Mouse (Mus musculus): ENCODE data around the gene Hnrnpab.

DNA sequence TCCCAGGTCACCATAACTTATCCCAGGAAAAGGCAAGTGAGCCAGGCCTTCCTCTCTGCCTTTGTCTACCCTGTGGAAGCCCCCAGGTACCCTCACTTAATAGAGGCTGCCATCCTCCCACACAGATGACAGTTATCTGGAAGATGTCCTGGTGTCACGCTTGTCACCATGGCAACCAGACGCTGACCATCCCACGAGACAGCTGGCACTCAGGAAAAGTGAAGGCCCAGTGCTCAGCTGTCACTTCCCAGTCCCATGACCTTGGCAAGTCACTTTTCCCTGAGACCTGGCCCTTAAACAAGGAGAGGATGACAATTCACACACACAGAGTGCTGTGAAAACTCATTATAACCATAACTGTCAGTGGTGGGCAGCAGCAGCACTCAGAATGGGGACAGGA, 54.6 kb downstream of the Hnrnpab start:
- TF ChIP-seq POLR2A (IDR thresholded peaks at IDR 0.05; ENCODE audit: low read depth, low read length) (no peak), CTCF (conservative IDR thresholded peaks at IDR 0.05; ENCODE audit: insufficient read depth, insufficient read length, low read depth, low read length) (no peak)
